Mouse (Mus musculus) CH12.LX (cell line): ENCODE results near the gene Gm20458. TPM values are rescaled to one million over a fixed set of nuclear protein-coding genes. Genes with fewer than 3 reads are reported as not detected.

ENCODE experiments used
- DNase-seq: peaks from one replicate; pipeline ENCODE4 v3.0.0-alpha.2; 2013; ENCODE audit errors: extremely low read depth
- H3K27ac ChIP-seq: 2 replicates; pipeline ENCODE4 v1.5.1; 2012; ENCODE audit warnings: low read depth, mild to moderate bottlenecking, control low read depth, moderate library complexity; ENCODE audit not compliant: insufficient read depth
- H3K27me3 ChIP-seq: replicated peaks from 2 replicates; pipeline ENCODE3; 2012; ENCODE audit warnings: inconsistent platforms
- H3K36me3 ChIP-seq, 2 experiments: replicated peaks in 1 of 2; 2 replicates each; pipeline versions ENCODE3 to v1.6.1; 2012; ENCODE audit warnings: inconsistent platforms in 1 of 2, low read length in 1 of 2, mild to moderate bottlenecking in 1 of 2, mixed read lengths in 1 of 2, moderate library complexity in 1 of 2; ENCODE audit not compliant: control insufficient read depth in 1 of 2, insufficient read depth in 1 of 2
- H3K4me1 ChIP-seq, 2 experiments: 2 replicates each; pipeline ENCODE4 v1.6.1; 2012; ENCODE audit warnings: inconsistent platforms in 1 of 2, moderate library complexity in 1 of 2; ENCODE audit not compliant: insufficient read depth in 2 of 2, control insufficient read depth in 1 of 2
- H3K4me2 ChIP-seq: 2 replicates; pipeline ENCODE4 v1.6.1; 2012; ENCODE audit warnings: low read depth, mild to moderate bottlenecking, control low read depth; ENCODE audit not compliant: poor library complexity, insufficient read depth, severe bottlenecking
- H3K4me3 ChIP-seq, 3 experiments: fragments of 150-350 bp in 1 of 3; sonication (generic) in 1 of 3; replicated peaks in 1 of 3; 2 replicates each; pipeline versions ENCODE3 to v1.5.1; 2011 to 2012; ENCODE audit warnings: low read depth in 2 of 3, low read length in 2 of 3, mild to moderate bottlenecking in 2 of 3, moderate library complexity in 2 of 3, control low read depth in 1 of 3, improper control_type of control experiment in 1 of 3, inconsistent platforms in 1 of 3, mixed read lengths in 1 of 3; ENCODE audit not compliant: poor library complexity in 1 of 3
- H3K79me2 ChIP-seq: replicated peaks from 2 replicates; pipeline ENCODE4 v1.6.1; 2012; ENCODE audit warnings: mild to moderate bottlenecking, moderate library complexity; ENCODE audit not compliant: control insufficient read depth, poor library complexity, insufficient read depth, severe bottlenecking; ENCODE audit errors: extremely low read depth
- H3K9ac ChIP-seq: 2 replicates; pipeline ENCODE4 v1.6.1; 2012; ENCODE audit warnings: low read depth, mild to moderate bottlenecking, control low read depth, moderate library complexity; ENCODE audit not compliant: insufficient read depth
- H3K9me3 ChIP-seq: replicated peaks from 2 replicates; pipeline ENCODE3; 2012; ENCODE audit warnings: low read length, inconsistent platforms, mixed read lengths
- BHLHE40 ChIP-seq: IDR thresholded peaks from 2 replicates; pipeline ENCODE4 v1.6.1; 2011; ENCODE audit warnings: mild to moderate bottlenecking, low read depth, low read length, improper control_type of control experiment
- CHD2 ChIP-seq: IDR thresholded peaks from 2 replicates; pipeline ENCODE4 v1.6.1; 2011; ENCODE audit warnings: low read length, improper control_type of control experiment
- CTCF ChIP-seq, 2 experiments: IDR thresholded peaks in 1 of 2; conservative IDR thresholded peaks in 1 of 2; 2 replicates each; pipeline ENCODE4 v1.5.1; 2011 to 2012; ENCODE audit warnings: low read depth in 2 of 2, low read length in 2 of 2, improper control_type of control experiment in 1 of 2, inconsistent platforms in 1 of 2, mild to moderate bottlenecking in 1 of 2, moderate library complexity in 1 of 2
- E2F4 ChIP-seq: IDR thresholded peaks from 2 replicates; pipeline ENCODE4 v1.6.1; 2011; ENCODE audit warnings: low read depth, low read length, improper control_type of control experiment; ENCODE audit not compliant: insufficient replicate concordance
- ELF1 ChIP-seq: IDR thresholded peaks from 2 replicates; pipeline ENCODE4 v1.6.1; 2014; ENCODE audit warnings: low read depth, mild to moderate bottlenecking, inconsistent platforms, low read length, improper control_type of control experiment
- EP300 ChIP-seq: IDR thresholded peaks from 2 replicates; pipeline ENCODE4 v1.6.1; 2011; ENCODE audit warnings: low read length, improper control_type of control experiment
- ETS1 ChIP-seq: conservative IDR thresholded peaks from 2 replicates; pipeline ENCODE4 v1.6.1; 2012; ENCODE audit warnings: low read depth, mild to moderate bottlenecking, inconsistent platforms, low read length, improper control_type of control experiment, moderate library complexity
- GABPA ChIP-seq: IDR thresholded peaks from 2 replicates; pipeline ENCODE4 v1.6.1; 2012; ENCODE audit warnings: low read depth, low read length, improper control_type of control experiment, inconsistent platforms; ENCODE audit not compliant: insufficient replicate concordance
- HCFC1 ChIP-seq: IDR thresholded peaks from 2 replicates; pipeline ENCODE4 v1.6.1; 2012; ENCODE audit warnings: low read depth, mild to moderate bottlenecking, inconsistent platforms, low read length, improper control_type of control experiment
- JUN ChIP-seq: IDR thresholded peaks from 2 replicates; pipeline ENCODE4 v1.6.1; 2011; ENCODE audit warnings: low read depth, mild to moderate bottlenecking, low read length, improper control_type of control experiment, moderate library complexity; ENCODE audit not compliant: insufficient read depth
- JUND ChIP-seq: conservative IDR thresholded peaks from 2 replicates; pipeline ENCODE4 v1.6.1; 2011; ENCODE audit warnings: low read depth, low read length, improper control_type of control experiment
- KAT2A ChIP-seq: IDR thresholded peaks from 2 replicates; pipeline ENCODE4 v1.6.1; 2012; ENCODE audit warnings: low read length, improper control_type of control experiment, inconsistent platforms; ENCODE audit not compliant: insufficient replicate concordance
- MAFK ChIP-seq: IDR thresholded peaks from 2 replicates; pipeline ENCODE4 v1.6.1; 2011; ENCODE audit warnings: low read length, improper control_type of control experiment; ENCODE audit not compliant: insufficient replicate concordance
- MAZ ChIP-seq: IDR thresholded peaks from 2 replicates; pipeline ENCODE4 v1.6.1; 2012; ENCODE audit warnings: low read depth, mild to moderate bottlenecking, inconsistent platforms, low read length, improper control_type of control experiment, moderate library complexity
- MYC ChIP-seq: IDR thresholded peaks from 2 replicates; pipeline ENCODE4 v1.6.1; 2011; ENCODE audit warnings: low read depth, mild to moderate bottlenecking, improper control_type of control experiment, low read length
- NELFE ChIP-seq: IDR thresholded peaks from 2 replicates; pipeline ENCODE4 v1.6.1; 2011; ENCODE audit warnings: low read depth, low read length, improper control_type of control experiment
- NRF1 ChIP-seq: IDR thresholded peaks from 2 replicates; pipeline ENCODE4 v1.6.1; 2014; ENCODE audit warnings: low read depth, mild to moderate bottlenecking, inconsistent platforms, low read length, improper control_type of control experiment, moderate library complexity
- PAX5 ChIP-seq: IDR thresholded peaks from 2 replicates; pipeline ENCODE4 v1.6.1; 2012; ENCODE audit warnings: low read length, inconsistent platforms, mixed read lengths
- POLR2A ChIP-seq: IDR thresholded peaks from 2 replicates; pipeline ENCODE4 v1.6.1; 2011; ENCODE audit warnings: low read depth, mild to moderate bottlenecking, improper control_type of control experiment, low read length
- RAD21 ChIP-seq: IDR thresholded peaks from 2 replicates; pipeline ENCODE4 v1.6.1; 2011; ENCODE audit warnings: low read depth, mild to moderate bottlenecking, low read length, improper control_type of control experiment, moderate library complexity
- RCOR1 ChIP-seq: conservative IDR thresholded peaks from 2 replicates; pipeline ENCODE4 v1.6.1; 2012; ENCODE audit warnings: low read depth, mild to moderate bottlenecking, inconsistent platforms, low read length, improper control_type of control experiment
- SIN3A ChIP-seq: IDR thresholded peaks from 2 replicates; pipeline ENCODE4 v1.6.1; 2012; ENCODE audit warnings: low read length, improper control_type of control experiment, inconsistent platforms
- SMC3 ChIP-seq: IDR thresholded peaks from 2 replicates; pipeline ENCODE4 v1.6.1; 2011; ENCODE audit warnings: low read depth, low read length, improper control_type of control experiment
- TCF12 ChIP-seq: IDR thresholded peaks from 2 replicates; pipeline ENCODE4 v1.6.1; 2014; ENCODE audit warnings: low read depth, mild to moderate bottlenecking, inconsistent platforms, low read length, improper control_type of control experiment
- UBTF ChIP-seq: IDR thresholded peaks from 2 replicates; pipeline ENCODE4 v1.6.1; 2012; ENCODE audit warnings: low read depth, mild to moderate bottlenecking, inconsistent platforms, low read length, improper control_type of control experiment, moderate library complexity
- USF1 ChIP-seq: IDR thresholded peaks from 2 replicates; pipeline ENCODE4 v1.6.1; 2014; ENCODE audit warnings: low read depth, mild to moderate bottlenecking, inconsistent platforms, low read length, improper control_type of control experiment
- USF2 ChIP-seq: conservative IDR thresholded peaks from 2 replicates; pipeline ENCODE4 v1.6.1; 2011; ENCODE audit warnings: low read depth, low read length, improper control_type of control experiment
- ZMIZ1 ChIP-seq: IDR thresholded peaks from 2 replicates; pipeline ENCODE4 v1.6.1; 2012; ENCODE audit warnings: low read depth, mild to moderate bottlenecking, inconsistent platforms, low read length, improper control_type of control experiment
- ZNF384 ChIP-seq: IDR thresholded peaks from 2 replicates; pipeline ENCODE4 v1.6.1; 2012; ENCODE audit warnings: low read depth, low read length, improper control_type of control experiment, inconsistent platforms
- dilution Hi-C: fragments of 300-500 bp; cut with MboI; formaldehyde crosslinking; loops from 2 replicates; pipeline ENCODE4 v1.14.3; 2020; ENCODE audit warnings: low sequenced_read_pairs; ENCODE audit not compliant: extremely low pct_unique_long_range_greater_than_20kb, extremely low pct_ligation_motif_present
- in situ Hi-C: fragments of 300-500 bp; cut with MboI; formaldehyde crosslinking; loops from 3 replicates; pipeline ENCODE4 v1.14.3; 2019; ENCODE audit warnings: low sequenced_read_pairs, low pct_ligation_motif_present, low pct_unique_long_range_greater_than_20kb, mixed read lengths
- polyA plus RNA-seq: library from polyadenylated mRNA; unstranded; fragments of >175 nt; gene quantifications from 2 replicates; pipeline ENCODE4 v1.2.1, GENCODE M21; 2012; ENCODE audit warnings: low read depth; ENCODE audit not compliant: insufficient read length
- total RNA-seq, 2 experiments: library from RNA; depleted of rRNA; stranded (reverse); fragments of 300-350 nt in 1 of 2; fragments of >200 nt in 1 of 2; gene quantifications; 2 replicates each; pipeline ENCODE4 v1.2.3; 2012 to 2014

Gene Gm20458
- total and polyA plus RNA-seq, 3 experiments = 0.31 to 1.1 (median 0.74) TPM

GRCm38 (mm10) chr2:164454846-164455245 is 5.9 kb upstream of the Gm20458 start:
- Histone ChIP-seq H3K27ac (no peak overlapping the region), H3K36me3 (peaks cover 3 to 5% of the 10 kb centered on the region in 2 experiments), H3K79me2 (no peaks in the 10 kb centered on the region), H3K9me3 (peaks cover 8% of the 10 kb centered on the region), H3K9ac (no peak overlapping the region), H3K4me1 (peaks cover 7 to 21% of the 10 kb centered on the region in 2 experiments), H3K27me3 (peaks cover 28% of the 10 kb centered on the region), H3K4me3 (no peak overlapping the region), H3K4me2 (no peak overlapping the region)
- DNase-seq = no peak
- in situ Hi-C loops (loop anchor here (5.0 kb wide), 1 partner anchor 33 kb away; no protein-coding TSS in a partner anchor), dilution Hi-C loops (no loop called here)
- TF ChIP-seq E2F4 (no peak), ETS1 (no peak), UBTF (no peak), RAD21 (no peak), TCF12 (no peak), SIN3A (no peak), EP300 (no peak), JUND (no peak), BHLHE40 (no peak), KAT2A (no peak), SMC3 (no peak), PAX5 (no peak), RCOR1 (no peak), ELF1 (no peak), ZMIZ1 (no peak), CHD2 (no peak), NRF1 (no peak)

GRCm38 (mm10) chr2:164455421-164456190 is 5.2 kb upstream of the Gm20458 start:
- H3K36me3 ChIP-seq = peaks cover 3 to 5% of the 10 kb centered on the region in 2 experiments
- H3K9ac ChIP-seq = no peak overlapping the region
- peaks cover 21% of the 10 kb centered on the region for H3K27me3 ChIP-seq
- no peak overlapping the region for H3K27ac ChIP-seq
- no peak for TF ChIP-seq JUN
- no peak for TF ChIP-seq ZMIZ1
- TF ChIP-seq NELFE = no peak
- TF ChIP-seq USF2 = no peak
- no peak for TF ChIP-seq POLR2A
- no peak for TF ChIP-seq ETS1
- no peak for TF ChIP-seq GABPA
- TF ChIP-seq UBTF = no peak
- TF ChIP-seq KAT2A = no peak
- no peak for TF ChIP-seq MAFK
- TF ChIP-seq CTCF (conservative IDR thresholded peaks at IDR 0.05 in 1 of 2, IDR thresholded peaks at IDR 0.05 in 1 of 2; ENCODE audit: low read depth in 2 of 2, low read length in 2 of 2) = no peak
- no peak for TF ChIP-seq USF1
- no peak for TF ChIP-seq SIN3A
- no peak for TF ChIP-seq MAZ
- TF ChIP-seq MYC = no peak
- TF ChIP-seq ZNF384 = no peak
- TF ChIP-seq HCFC1 = no peak
- dilution Hi-C loops (no loop called here), in situ Hi-C loops (loop anchor here (5.0 kb wide), 1 partner anchor 33 kb away; no protein-coding TSS in a partner anchor)
- peaks cover 7 to 21% of the 10 kb centered on the region in 2 experiments for H3K4me1 ChIP-seq
- H3K79me2 ChIP-seq = no peaks in the 10 kb centered on the region
- H3K9me3 ChIP-seq = peaks cover 2% of the 10 kb centered on the region
- no peak overlapping the region for H3K4me3 ChIP-seq
- DNase-seq = no peak
- no peak overlapping the region for H3K4me2 ChIP-seq
